Mouse (Mus musculus): ENCODE measurements around the gene Stat3. TPM values are rescaled to one million over a fixed set of nuclear protein-coding genes. Genes with fewer than 3 reads are reported as not detected.

Stat3 gene
- polyA plus RNA-seq, 1 experiment from 2014 or later: 34.3 TPM

- ATAC-seq: no peak
- Histone ChIP-seq H3K27me3 (peaks cover 78% of the 10 kb centered on the region), H3K4me3 (replicated peaks) (no peak overlapping the region), H3K4me1 (replicated peaks) (peaks cover 14% of the 10 kb centered on the region), H3K4me2 (replicated peaks) (no peak overlapping the region), H3K36me3 (no peaks in the 10 kb centered on the region), H3K9me3 (no peaks in the 10 kb centered on the region), H3K27ac (no peak overlapping the region), H3K9ac (replicated peaks) (no peak overlapping the region)
- WGBS: 61% methylated on average over 10 of the region's 10 CpGs
Observed at GRCm38 (mm10) chr11:100971455-100971854, 32.1 kb upstream of the Stat3 start.

DNA sequence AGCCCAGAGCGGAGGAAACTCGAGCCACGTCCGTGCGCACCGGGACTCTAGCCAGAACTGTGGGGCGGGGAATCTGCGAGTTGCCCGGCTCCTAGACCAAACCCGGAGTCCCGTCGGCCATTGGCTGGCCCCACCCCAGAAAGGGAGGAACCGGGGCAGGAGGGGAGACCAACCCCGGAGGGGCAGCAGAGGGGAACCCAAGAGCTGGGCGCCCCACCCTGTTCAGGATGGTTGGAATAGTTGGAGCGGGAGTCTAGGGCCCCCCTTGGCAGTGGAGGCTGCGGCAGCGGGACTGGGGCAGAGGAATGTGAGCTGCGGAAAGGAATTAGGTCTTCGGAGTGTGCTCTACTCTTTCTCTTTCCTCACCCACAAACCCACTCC, 31.2 kb upstream of the Stat3 start, which contains the start of gene Cavin1:
Gene Cavin1 (minus strand): TSS at position 331 of the 381 bp plus-strand sequence.
- Histone ChIP-seq H3K4me2 (replicated peaks) (peak within 1 kb of the TSS; percentile 49), H3K27ac (no peak within 1 kb of the TSS), H3K4me1 (replicated peaks) (peaks cover 14% of the 10 kb centered on the region), H3K9me3 (no peaks in the 10 kb centered on the region), H3K9ac (replicated peaks) (peak within 1 kb of the TSS; percentile 36; the same call in 1 of the 2 replicates), H3K36me3 (no peaks in the 10 kb centered on the region), H3K4me3 (replicated peaks) (peak within 1 kb of the TSS; percentile 34), H3K27me3 (peaks cover 87% of the 10 kb centered on the region)
- WGBS: 2% methylated on average over 20 of the region's 20 CpGs
- 0 out of 2 replicates have a peak, but pooled peaks have one; percentile 37 for ATAC-seq

GRCm38 (mm10) chr11:100969744-100970556, 30.6 kb upstream of the Stat3 start:
- Histone ChIP-seq H3K27ac (no peak overlapping the region), H3K9me3 (no peaks in the 10 kb centered on the region), H3K36me3 (no peaks in the 10 kb centered on the region), H3K4me3 (replicated peaks) (peak overlapping the region; percentile 34), H3K4me1 (replicated peaks) (peaks cover 14% of the 10 kb centered on the region), H3K4me2 (replicated peaks) (peak overlapping the region; percentile 49), H3K27me3 (peaks cover 92% of the 10 kb centered on the region), H3K9ac (replicated peaks) (peak overlapping the region; percentile 36; the same call in 1 of the 2 replicates)
- 2% methylated on average over 65 of the region's 65 CpGs for WGBS
- ATAC-seq: no peak

DNA sequence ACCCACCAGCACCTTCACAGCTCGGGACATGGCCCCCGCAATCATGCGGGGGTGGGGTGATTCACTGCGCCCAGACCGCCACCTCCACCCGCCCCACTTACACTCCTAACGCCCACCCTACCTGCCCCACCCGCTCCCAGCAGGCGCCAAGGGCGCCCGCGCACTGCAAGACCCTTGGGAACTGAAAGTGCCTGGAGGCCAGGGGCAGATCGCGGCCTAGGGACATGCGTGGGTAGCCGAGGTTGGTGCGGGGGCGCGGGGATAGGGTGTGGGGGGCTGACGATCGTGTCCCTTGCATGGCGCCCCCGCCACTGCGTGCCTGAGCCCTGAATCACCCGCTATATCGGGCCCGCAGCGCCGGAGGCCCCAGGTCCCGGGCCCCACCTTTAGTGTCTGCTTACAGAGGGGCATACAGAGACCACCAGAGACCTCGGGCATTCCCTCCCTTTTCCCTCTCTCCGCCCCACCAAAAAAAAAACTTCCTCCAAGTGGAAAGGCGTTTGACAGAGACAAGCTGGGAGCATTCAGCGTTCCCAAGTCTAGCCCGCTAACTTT, 29.9 kb upstream of the Stat3 start:
- Histone ChIP-seq H3K4me3 (replicated peaks) (peak overlapping the region; percentile 34), H3K27me3 (peaks cover 85% of the 10 kb centered on the region), H3K9ac (replicated peaks) (no peak overlapping the region), H3K27ac (no peak overlapping the region), H3K9me3 (no peaks in the 10 kb centered on the region), H3K4me1 (replicated peaks) (peaks cover 14% of the 10 kb centered on the region), H3K36me3 (no peaks in the 10 kb centered on the region), H3K4me2 (replicated peaks) (peak overlapping the region; percentile 49)
- 5% methylated on average over 31 of the region's 35 CpGs for WGBS
- ATAC-seq: no peak

- Histone ChIP-seq H3K36me3 (no peaks in the 10 kb centered on the region), H3K4me1 (replicated peaks) (peaks cover 14% of the 10 kb centered on the region), H3K9ac (replicated peaks) (no peak overlapping the region), H3K27ac (no peak overlapping the region), H3K4me3 (replicated peaks) (no peak overlapping the region), H3K9me3 (no peaks in the 10 kb centered on the region), H3K27me3 (peaks cover 83% of the 10 kb centered on the region), H3K4me2 (replicated peaks) (no peak overlapping the region)
- ATAC-seq: no peak
- WGBS: 72% methylated on average over 5 of the region's 5 CpGs
Observed at GRCm38 (mm10) chr11:100968501-100968900, 29.2 kb upstream of the Stat3 start.

- H3K27ac ChIP-seq: no peak overlapping the region
- no peak overlapping the region for H3K4me3 ChIP-seq (replicated peaks)
- H3K9me3 ChIP-seq: no peaks in the 10 kb centered on the region
- 80% methylated on average over 5 of the region's 5 CpGs for WGBS
- peaks cover 14% of the 10 kb centered on the region for H3K4me1 ChIP-seq (replicated peaks)
- H3K27me3 ChIP-seq: peaks cover 78% of the 10 kb centered on the region
- ATAC-seq: no peak
- H3K9ac ChIP-seq (replicated peaks): no peak overlapping the region
- no peak overlapping the region for H3K4me2 ChIP-seq (replicated peaks)
- H3K36me3 ChIP-seq: no peaks in the 10 kb centered on the region
Observed at GRCm38 (mm10) chr11:100967881-100968420, 28.6 kb upstream of the Stat3 start.

GRCm38 (mm10) chr11:100967376-100967775, 28.0 kb upstream of the Stat3 start:
- H3K9ac ChIP-seq (replicated peaks): no peak overlapping the region
- no peak overlapping the region for H3K4me2 ChIP-seq (replicated peaks)
- H3K9me3 ChIP-seq: no peaks in the 10 kb centered on the region
- H3K4me3 ChIP-seq (replicated peaks): no peak overlapping the region
- H3K27ac ChIP-seq: no peak overlapping the region
- WGBS: 62% methylated on average over 5 of the region's 5 CpGs
- peaks cover 14% of the 10 kb centered on the region for H3K4me1 ChIP-seq (replicated peaks)
- H3K36me3 ChIP-seq: no peaks in the 10 kb centered on the region
- peaks cover 73% of the 10 kb centered on the region for H3K27me3 ChIP-seq
- ATAC-seq: no peak

GRCm38 (mm10) chr11:100965760-100966159, 26.4 kb upstream of the Stat3 start:
- Histone ChIP-seq H3K4me2 (replicated peaks) (no peak overlapping the region), H3K27me3 (peaks cover 57% of the 10 kb centered on the region), H3K9me3 (no peaks in the 10 kb centered on the region), H3K36me3 (no peaks in the 10 kb centered on the region), H3K4me3 (replicated peaks) (no peak overlapping the region), H3K27ac (no peak overlapping the region), H3K9ac (replicated peaks) (no peak overlapping the region), H3K4me1 (replicated peaks) (peaks cover 14% of the 10 kb centered on the region)
- 78% methylated on average over 6 of the region's 6 CpGs for WGBS
- no peak for ATAC-seq

DNA sequence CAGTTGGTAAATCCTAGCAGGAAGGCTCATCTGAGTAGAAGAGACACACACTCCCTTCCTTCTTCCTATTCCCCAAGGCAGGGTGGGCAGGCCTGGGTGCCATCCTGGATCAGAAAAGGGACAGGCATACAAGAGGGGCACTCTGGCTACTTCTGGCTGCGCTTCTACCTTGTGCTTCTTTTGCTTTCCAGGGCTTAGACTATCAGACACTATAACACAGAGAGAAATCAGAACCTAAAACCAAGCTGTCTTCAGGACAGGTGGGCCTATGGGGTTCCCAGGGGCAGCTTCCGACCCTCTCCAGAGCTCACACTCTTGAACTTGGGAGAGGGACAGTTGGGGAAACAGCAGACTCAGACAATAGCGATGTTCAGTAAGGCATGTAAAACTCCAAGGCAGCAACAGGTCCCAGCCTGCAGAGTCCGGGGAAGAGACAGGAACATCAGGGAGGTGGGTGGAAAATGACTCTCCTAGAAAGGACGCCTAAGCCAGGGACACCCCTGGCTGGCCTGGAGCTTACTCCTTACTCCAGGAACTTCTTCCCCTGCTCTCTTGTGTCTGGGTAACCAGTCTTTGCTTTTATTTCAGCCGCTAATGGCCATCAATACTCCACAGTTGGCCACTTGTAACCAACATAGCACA, 25.7 kb upstream of the Stat3 start:
- H3K27me3 ChIP-seq: peaks cover 53% of the 10 kb centered on the region
- H3K27ac ChIP-seq: no peak overlapping the region
- no peak overlapping the region for H3K4me2 ChIP-seq (replicated peaks)
- no peak overlapping the region for H3K4me3 ChIP-seq (replicated peaks)
- no peaks in the 10 kb centered on the region for H3K36me3 ChIP-seq
- 85% methylated on average over 6 of the region's 6 CpGs for WGBS
- H3K9me3 ChIP-seq: no peaks in the 10 kb centered on the region
- H3K9ac ChIP-seq (replicated peaks): no peak overlapping the region
- no peak for ATAC-seq
- peaks cover 9% of the 10 kb centered on the region for H3K4me1 ChIP-seq (replicated peaks)

- Histone ChIP-seq H3K4me2 (replicated peaks) (no peak overlapping the region), H3K36me3 (no peaks in the 10 kb centered on the region), H3K4me3 (replicated peaks) (no peak overlapping the region), H3K9ac (replicated peaks) (no peak overlapping the region), H3K27ac (no peak overlapping the region), H3K27me3 (peaks cover 53% of the 10 kb centered on the region), H3K4me1 (replicated peaks) (peaks cover 3% of the 10 kb centered on the region), H3K9me3 (no peaks in the 10 kb centered on the region)
- no peak for ATAC-seq
- WGBS: 86% methylated on average over 7 of the region's 7 CpGs
Observed at GRCm38 (mm10) chr11:100964180-100964579, 24.8 kb upstream of the Stat3 start.

- Histone ChIP-seq H3K27me3 (peaks cover 53% of the 10 kb centered on the region), H3K4me3 (replicated peaks) (no peak overlapping the region), H3K4me2 (replicated peaks) (no peak overlapping the region), H3K4me1 (replicated peaks) (peaks cover 8% of the 10 kb centered on the region), H3K9me3 (no peaks in the 10 kb centered on the region), H3K27ac (no peak overlapping the region), H3K9ac (replicated peaks) (no peak overlapping the region), H3K36me3 (no peaks in the 10 kb centered on the region)
- no peak for ATAC-seq
- 79% methylated on average over 9 of the region's 9 CpGs for WGBS
Observed at GRCm38 (mm10) chr11:100963647-100964046, 24.3 kb upstream of the Stat3 start.

DNA sequence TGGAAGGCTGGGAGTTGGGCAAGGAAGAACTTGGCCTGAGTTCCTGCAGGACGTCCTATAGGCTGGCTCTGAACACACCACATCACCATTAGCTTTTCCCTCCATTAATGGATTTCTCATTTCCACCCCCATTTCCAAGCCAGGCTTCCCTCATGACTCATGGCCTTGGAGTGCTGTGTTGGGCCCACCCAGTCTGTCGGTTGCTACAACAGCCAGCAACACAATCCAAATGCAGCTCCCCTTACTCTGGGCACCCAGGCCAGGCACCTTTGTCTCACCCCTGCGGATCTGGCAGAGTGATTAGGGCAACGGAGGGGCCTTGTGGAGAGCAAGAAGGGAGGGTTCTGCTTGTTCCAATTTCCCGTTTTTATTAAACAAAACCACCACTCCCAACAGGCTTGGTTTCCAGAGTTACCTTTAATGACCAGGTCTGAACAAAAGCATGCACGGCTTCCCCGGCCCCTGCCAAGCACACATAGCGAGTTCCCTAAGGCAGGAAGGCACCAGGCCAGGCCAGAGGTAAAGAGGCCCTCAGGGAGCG, 23.1 kb upstream of the Stat3 start:
- Histone ChIP-seq H3K9me3 (no peaks in the 10 kb centered on the region), H3K9ac (replicated peaks) (no peak overlapping the region), H3K27me3 (peaks cover 53% of the 10 kb centered on the region), H3K4me1 (replicated peaks) (peaks cover 11% of the 10 kb centered on the region), H3K4me3 (replicated peaks) (no peak overlapping the region), H3K4me2 (replicated peaks) (no peak overlapping the region), H3K27ac (no peak overlapping the region), H3K36me3 (no peaks in the 10 kb centered on the region)
- 68% methylated on average over 9 of the region's 9 CpGs for WGBS
- no peak for ATAC-seq

All from midbrain, embryonic 13.5 days (tissue).